Mouse (Mus musculus) heart, embryonic 14.5 days (tissue): Measurements from ENCODE around the gene Mgarp. TPM values are rescaled to one million over a fixed set of nuclear protein-coding genes. Genes with fewer than 3 reads are reported as not detected.
"Not testable (repeated sequence)": the region's sequence is repeated elsewhere in the genome, so short reads cannot be mapped to it uniquely, and the experiment has no call there.

Source experiments
- ATAC-seq: fragments of 200-750 bp; cut with Nextera tagmentation; 2 replicates; pipeline ENCODE4 v1.8.0; 2017; ENCODE audit warnings: low read depth, moderate TSS enrichment; ENCODE audit not compliant: insufficient number of reproducible peaks, insufficient read depth, low FRiP score
- H3K27ac ChIP-seq, 2 experiments: fragments of 200-500 bp in 1 of 2; fragments of 300-500 bp in 1 of 2; sonication (generic) in 1 of 2; replicated peaks in 1 of 2; 2 replicates each; pipeline ENCODE4 v1.5.1; 2012 to 2014; ENCODE audit warnings: low read depth in 2 of 2, low read length in 2 of 2, control low read depth in 1 of 2, mild to moderate bottlenecking in 1 of 2, mixed read lengths in 1 of 2; ENCODE audit not compliant: control insufficient read depth in 1 of 2, insufficient read depth in 1 of 2
- H3K27me3 ChIP-seq: fragments of 300-500 bp; sonication (generic); 2 replicates; pipeline ENCODE4 v1.6.1; 2014; ENCODE audit warnings: mild to moderate bottlenecking, low read length, control low read depth; ENCODE audit not compliant: control insufficient read depth, insufficient read depth
- H3K36me3 ChIP-seq: fragments of 300-500 bp; sonication (generic); 2 replicates; pipeline ENCODE4 v1.6.1; 2014; ENCODE audit warnings: mild to moderate bottlenecking, control low read depth, low read length, mixed read lengths; ENCODE audit not compliant: control insufficient read depth, insufficient read depth
- H3K4me1 ChIP-seq, 2 experiments: fragments of 200-500 bp in 1 of 2; fragments of 300-500 bp in 1 of 2; sonication (generic) in 1 of 2; 2 replicates each; pipeline ENCODE4 v1.6.1; 2012 to 2014; ENCODE audit warnings: low read length in 2 of 2, control low read depth in 1 of 2, mixed read lengths in 1 of 2; ENCODE audit not compliant: control insufficient read depth in 2 of 2, insufficient read depth in 2 of 2
- H3K4me2 ChIP-seq: fragments of 300-500 bp; sonication (generic); 2 replicates; pipeline ENCODE4 v1.6.1; 2014; ENCODE audit warnings: mild to moderate bottlenecking, low read length
- H3K4me3 ChIP-seq, 2 experiments: fragments of 200-500 bp in 1 of 2; fragments of 300-500 bp in 1 of 2; sonication (generic) in 1 of 2; 2 replicates each; pipeline ENCODE4 v1.5.1; 2012 to 2014; ENCODE audit warnings: low read length in 2 of 2, mild to moderate bottlenecking in 2 of 2, control low read depth in 1 of 2, low read depth in 1 of 2, moderate library complexity in 1 of 2; ENCODE audit not compliant: control insufficient read depth in 1 of 2, insufficient read depth in 1 of 2
- H3K9ac ChIP-seq: fragments of 300-500 bp; sonication (generic); 2 replicates; pipeline ENCODE4 v1.6.1; 2014; ENCODE audit warnings: mild to moderate bottlenecking, low read length
- H3K9me3 ChIP-seq: fragments of 300-500 bp; sonication (generic); 2 replicates; pipeline ENCODE4 v1.6.1; 2016; ENCODE audit warnings: low read length, control low read depth; ENCODE audit not compliant: control insufficient read depth
- WGBS: fragments of 180-500 bp; shearing (Covaris S2); extraction: QIAGEN DNeasy Blood & Tissue Kit; methylation state at CpG from one replicate; pipeline ENCODE4 v1.1.7; 2014; 5-methylcytosine and 5-hydroxymethylcytosine counted together
- polyA plus RNA-seq: library from polyadenylated mRNA; unstranded; fragments of >200 nt; fragmentation: Nextera tagmentation; extraction: Ambion mirVana; gene quantifications from 2 replicates; pipeline ENCODE4 v1.2.1, GENCODE M21; 2014

The Mgarp gene
- polyA plus RNA-seq, 1 experiment from 2014 or later = 8.6 TPM

GRCm38 (mm10) chr3:51344182-51344581, 52.4 kb downstream of the Mgarp start:
- not testable (repeated sequence) for H3K36me3 ChIP-seq, ATAC-seq, H3K9me3 ChIP-seq, H3K27me3 ChIP-seq, H3K9ac ChIP-seq, H3K4me3 ChIP-seq, H3K27ac ChIP-seq, H3K4me2 ChIP-seq
- peaks cover 6 to 12% of the 10 kb centered on the region in 2 experiments; a peak in 3 of 4 replicates for H3K4me1 ChIP-seq
- WGBS = 95% methylated on average over 6 of the region's 6 CpGs

- no peaks in the 10 kb centered on the region for H3K27me3 ChIP-seq
- 81% methylated on average over 4 of the region's 4 CpGs for WGBS
- no peak for ATAC-seq
- no peak overlapping the region for H3K4me3 ChIP-seq
- H3K9me3 ChIP-seq = no peaks in the 10 kb centered on the region
- H3K9ac ChIP-seq = no peak overlapping the region
- no peaks in the 10 kb centered on the region for H3K36me3 ChIP-seq
- H3K27ac ChIP-seq = no peak overlapping the region
- H3K4me1 ChIP-seq = peaks cover 0 to 9% of the 10 kb centered on the region in 2 experiments; a peak in 2 of 4 replicates
- H3K4me2 ChIP-seq = no peak overlapping the region
Measured at GRCm38 (mm10) chr3:51343260-51343659, 53.3 kb downstream of the Mgarp start.

GRCm38 (mm10) chr3:51342152-51342551, 54.4 kb downstream of the Mgarp start:
- no peak for ATAC-seq
- no peaks in the 10 kb centered on the region for H3K27me3 ChIP-seq
- peak overlapping the region; percentile 95 to 98 for H3K27ac ChIP-seq
- H3K9ac ChIP-seq = peak overlapping the region; percentile 91
- peak overlapping the region; percentile 66 to 80 for H3K4me3 ChIP-seq
- H3K4me2 ChIP-seq = peak overlapping the region; percentile 76
- 12% methylated on average over 9 of the region's 9 CpGs for WGBS
- H3K9me3 ChIP-seq = no peaks in the 10 kb centered on the region
- peaks cover 0 to 10% of the 10 kb centered on the region in 2 experiments; a peak in 2 of 4 replicates for H3K4me1 ChIP-seq
- H3K36me3 ChIP-seq = no peaks in the 10 kb centered on the region

- H3K27ac ChIP-seq = peak overlapping the region; percentile 95 to 98
- peaks cover 0 to 10% of the 10 kb centered on the region in 2 experiments; a peak in 2 of 4 replicates for H3K4me1 ChIP-seq
- WGBS = 1% methylated on average over 77 of the region's 86 CpGs
- no peaks in the 10 kb centered on the region for H3K36me3 ChIP-seq
- peak; percentile 81 for ATAC-seq
- H3K9me3 ChIP-seq = no peaks in the 10 kb centered on the region
- peak overlapping the region; percentile 66 to 80 for H3K4me3 ChIP-seq
- peak overlapping the region; percentile 91 for H3K9ac ChIP-seq
- H3K4me2 ChIP-seq = peak overlapping the region; percentile 76
- H3K27me3 ChIP-seq = no peaks in the 10 kb centered on the region
Measured at GRCm38 (mm10) chr3:51341268-51342081, 55.1 kb downstream of the Mgarp start.

- no peaks in the 10 kb centered on the region for H3K36me3 ChIP-seq
- no peaks in the 10 kb centered on the region for H3K27me3 ChIP-seq
- peak within 1 kb of the TSS; percentile 95 to 98 for H3K27ac ChIP-seq
- peak within 1 kb of the TSS; percentile 91 for H3K9ac ChIP-seq
- H3K4me2 ChIP-seq = peak within 1 kb of the TSS; percentile 76
- WGBS = under 1% methylated on average over 64 of the region's 87 CpGs
- peak; percentile 85 for ATAC-seq
- peaks cover 0 to 10% of the 10 kb centered on the region in 2 experiments; a peak in 2 of 4 replicates for H3K4me1 ChIP-seq
- H3K9me3 ChIP-seq = no peaks in the 10 kb centered on the region
- peak within 1 kb of the TSS; percentile 66 to 80 for H3K4me3 ChIP-seq
Measured at GRCm38 (mm10) chr3:51340552-51341267, 55.8 kb downstream of the Mgarp start, which contains the start of gene Elf2. Elf2 (minus strand) TSS chr3:51340663.

- peak overlapping the region; percentile 76 for H3K4me2 ChIP-seq
- ATAC-seq = peak; percentile 36
Measured at GRCm38 (mm10) chr3:51339734-51340551, 56.6 kb downstream of the Mgarp start.

GRCm38 (mm10) chr3:51339378-51339733, 57.2 kb downstream of the Mgarp start:
- peak overlapping the region; percentile 76 for H3K4me2 ChIP-seq
- peak overlapping the region; percentile 91 for H3K9ac ChIP-seq
- WGBS = under 1% methylated on average over 9 of the region's 9 CpGs
- no peaks in the 10 kb centered on the region for H3K9me3 ChIP-seq
- ATAC-seq = no peak
- no peaks in the 10 kb centered on the region for H3K36me3 ChIP-seq
- peak overlapping the region; percentile 95 to 97 for H3K27ac ChIP-seq
- peak overlapping the region; percentile 66 to 80 for H3K4me3 ChIP-seq
- no peaks in the 10 kb centered on the region for H3K27me3 ChIP-seq
- H3K4me1 ChIP-seq = peaks cover 3 to 18% of the 10 kb centered on the region in 2 experiments

More at GRCm38 (mm10) chr3:51339734-51340551, 56.6 kb downstream of the Mgarp start:
- Histone ChIP-seq H3K9me3 (no peaks in the 10 kb centered on the region), H3K36me3 (no peaks in the 10 kb centered on the region), H3K4me1 (peaks cover 3 to 13% of the 10 kb centered on the region in 2 experiments), H3K27me3 (no peaks in the 10 kb centered on the region), H3K27ac (peak overlapping the region; percentile 95 to 97), H3K9ac (peak overlapping the region; percentile 91), H3K4me3 (peak overlapping the region; percentile 66 to 80)
- WGBS = under 1% methylated on average over 86 of the region's 113 CpGs
